Mouse (Mus musculus): ENCODE data around the gene Kcnk7.

The Kcnk7 gene

DNA sequence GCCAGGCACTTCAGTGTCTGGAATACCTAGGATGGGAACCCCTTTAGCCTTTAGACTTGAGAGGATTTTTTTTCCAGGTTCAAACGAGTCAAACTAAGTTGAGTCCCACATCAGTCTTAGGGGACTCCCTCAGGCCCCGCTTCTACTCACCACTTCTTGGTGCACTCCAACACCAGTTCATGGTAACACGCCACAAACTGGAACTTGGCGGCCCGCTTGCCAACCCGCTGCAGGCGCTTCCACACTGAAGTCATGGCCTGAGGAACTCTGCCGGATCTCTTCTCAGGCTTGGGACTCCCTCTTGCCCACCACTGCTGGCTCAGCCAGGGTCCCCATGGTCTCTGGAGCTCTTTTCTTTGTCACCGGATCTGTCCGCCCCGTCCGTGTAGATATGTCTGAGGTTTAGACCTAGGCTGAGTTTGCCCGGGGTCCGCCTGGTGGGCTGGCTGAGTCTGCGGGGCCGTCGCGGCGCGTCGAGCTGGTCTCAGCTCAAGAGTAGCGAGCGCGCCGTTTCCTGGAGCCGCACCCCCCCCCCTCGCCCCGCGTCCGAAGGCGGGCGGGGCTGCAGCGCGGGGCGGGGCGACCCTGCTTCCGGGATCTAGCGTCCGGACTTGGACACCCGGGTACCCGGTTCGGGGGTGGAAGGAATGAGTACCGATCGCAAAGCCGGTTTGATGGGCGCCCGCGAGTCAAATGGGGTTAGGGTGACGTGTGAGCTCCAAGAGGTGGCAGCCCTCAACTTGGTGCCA is 21.8 kb downstream of the Kcnk7 start, which contains the start of gene Ehbp1l1:
Gene Ehbp1l1 (minus strand): TSS at position 551 of the 749 bp plus-strand sequence.
- DNase-seq = peak; percentile 86 to 88

DNA sequence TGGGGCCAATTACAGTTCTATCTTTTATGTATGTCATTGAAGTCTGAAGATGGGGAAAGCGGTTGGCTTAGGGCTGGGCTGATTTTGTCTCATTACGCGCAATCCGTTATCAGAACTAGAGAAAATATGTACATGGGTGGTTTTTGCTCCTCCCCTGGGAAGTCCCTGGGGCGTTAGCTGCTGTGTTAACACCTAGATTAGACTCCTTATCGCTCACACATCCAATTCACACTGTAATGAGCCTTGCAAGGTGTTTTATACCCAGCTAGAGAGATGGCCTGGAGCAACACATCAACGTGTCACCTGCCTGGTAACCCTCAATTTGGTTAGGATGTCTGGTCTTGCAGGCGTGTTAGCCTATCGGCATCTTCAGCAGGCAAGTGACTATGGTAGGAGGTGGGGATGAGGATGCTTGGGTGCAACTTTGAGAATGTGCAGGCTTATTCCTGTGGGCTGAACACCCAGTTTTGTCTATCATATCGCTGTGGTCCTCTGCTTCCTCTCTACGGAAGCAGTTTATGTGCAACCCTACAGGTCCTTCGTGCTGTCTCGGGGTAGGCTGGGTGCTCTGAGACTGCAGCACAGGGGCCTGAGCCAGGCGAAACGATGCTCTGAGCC is 22.9 kb downstream of the Kcnk7 start:
- no peak for DNase-seq

DNA sequence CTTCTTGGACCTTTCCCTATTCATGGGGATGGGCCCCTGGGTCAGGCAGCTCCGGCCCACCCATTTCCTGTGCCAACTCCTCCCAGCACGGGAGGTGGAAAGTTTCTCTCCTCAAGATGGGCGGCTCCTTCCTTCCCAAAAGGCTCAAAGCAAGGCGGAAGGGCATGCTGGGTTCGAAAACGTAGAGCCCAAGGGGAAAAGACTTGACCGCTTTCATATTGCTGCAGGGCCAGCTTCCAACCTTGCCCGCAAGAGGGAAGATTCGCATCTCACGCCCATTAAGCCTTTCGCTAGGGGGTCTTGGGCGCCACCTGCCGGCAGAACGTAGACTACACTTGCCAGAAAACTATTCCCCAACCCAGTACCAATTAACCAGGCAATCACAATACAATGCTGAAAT is 23.5 kb downstream of the Kcnk7 start:
- DNase-seq = peak; percentile 87 to 93

DNA sequence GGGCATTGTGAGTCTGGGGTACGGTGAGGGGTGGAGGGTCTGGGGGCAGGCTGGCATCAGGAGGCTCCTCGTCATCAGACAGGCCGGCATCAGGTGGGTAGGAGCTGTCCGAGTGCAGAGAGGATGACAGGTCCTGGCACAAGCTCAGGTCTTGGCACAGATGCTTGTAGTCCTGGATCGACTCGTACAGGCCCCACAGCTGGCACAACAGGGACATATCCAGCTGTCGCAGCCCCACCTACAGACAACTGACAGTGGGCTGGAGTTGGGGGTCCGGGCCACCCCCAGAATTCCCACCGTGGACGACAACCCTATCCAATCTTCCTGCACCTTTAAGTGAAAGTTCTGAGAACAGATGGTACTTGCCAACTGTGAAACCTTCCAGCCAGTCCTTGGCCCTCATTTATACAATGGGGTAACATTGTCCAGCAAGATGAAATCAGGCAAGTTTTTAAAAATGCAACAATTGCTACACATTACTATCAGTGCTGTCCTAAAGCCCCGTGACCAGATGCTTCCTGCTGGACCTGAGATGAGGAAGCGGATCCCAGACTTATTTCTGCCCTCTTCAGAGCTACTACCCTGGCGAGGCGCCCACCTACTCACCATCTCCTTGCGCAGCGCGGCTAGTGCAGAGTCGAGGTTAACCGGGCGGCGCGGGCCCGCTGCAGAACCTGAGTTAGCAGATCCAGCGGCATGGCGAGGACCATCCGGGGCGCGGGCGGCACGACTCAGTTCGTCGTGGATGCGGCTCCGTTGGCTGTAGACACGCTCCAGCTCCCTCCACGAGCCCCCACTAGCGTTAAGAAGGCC is 24.7 kb downstream of the Kcnk7 start:
- DNase-seq = peak; percentile 67 to 77

DNA sequence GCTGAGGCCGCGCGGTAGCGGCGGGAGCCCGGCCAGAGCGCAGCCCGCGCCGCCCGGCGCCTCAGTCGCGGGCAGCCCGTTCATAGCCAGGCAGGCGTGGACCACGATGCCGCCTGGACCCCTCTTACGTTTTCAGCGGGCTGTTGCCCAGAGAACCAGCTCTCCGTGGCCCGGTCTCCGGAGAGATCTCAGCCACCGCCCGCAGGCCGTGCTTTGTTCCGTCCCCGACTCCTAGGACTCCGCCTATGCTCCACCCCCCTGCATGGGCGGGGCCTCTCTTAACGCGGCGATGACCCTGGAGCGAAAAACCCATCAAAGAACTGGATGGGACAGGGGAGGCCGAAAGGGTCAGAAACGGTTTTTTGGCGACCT is 25.3 kb downstream of the Kcnk7 start, which contains the start of gene Fam89b:
Gene Fam89b (minus strand): TSS at position 210 of the 372 bp plus-strand sequence.
- DNase-seq = peak; percentile 95

DNA sequence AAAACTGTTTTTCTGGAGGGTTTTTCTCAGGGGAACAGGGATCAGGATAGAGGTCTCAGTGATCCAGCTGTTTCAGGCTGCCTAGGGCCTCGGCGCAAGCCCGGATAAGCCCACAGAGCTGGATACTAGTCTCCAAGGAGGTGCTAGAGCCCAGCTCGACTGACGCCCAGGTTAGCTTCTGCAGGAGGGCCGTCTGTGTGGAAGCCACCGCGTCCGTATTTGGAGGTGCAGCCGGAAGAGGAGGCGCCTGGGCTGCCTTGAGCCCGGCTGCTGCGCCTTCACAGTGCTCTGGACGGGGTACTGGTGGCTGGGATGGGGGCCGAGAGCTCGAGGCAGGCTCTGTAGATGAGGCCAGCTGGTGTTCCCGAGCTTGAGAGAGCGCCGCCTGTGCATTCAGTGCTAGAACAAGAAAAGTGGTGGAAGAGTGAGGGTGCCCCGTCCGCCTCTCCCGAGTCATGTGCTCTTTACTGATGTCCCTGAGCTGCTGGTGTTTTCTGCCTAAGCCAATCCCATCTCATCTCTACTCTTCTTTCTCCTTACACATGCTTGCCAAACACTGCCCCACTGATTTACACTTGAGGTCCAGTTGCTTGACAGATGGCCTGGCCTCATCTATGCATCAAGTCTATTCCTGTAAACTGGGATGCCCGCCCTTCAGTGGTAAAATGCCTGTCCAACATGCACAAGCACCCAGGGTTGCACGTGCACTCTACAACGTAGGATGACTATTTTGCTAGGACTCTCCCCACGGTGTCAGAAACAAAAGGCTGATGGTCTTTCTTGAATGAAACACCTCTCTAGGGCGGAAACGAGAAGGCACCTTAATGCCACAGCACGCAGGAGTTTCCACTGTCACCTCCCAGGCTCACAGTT is 26.4 kb downstream of the Kcnk7 start:
- peak; percentile 40 to 44 for DNase-seq

DNA sequence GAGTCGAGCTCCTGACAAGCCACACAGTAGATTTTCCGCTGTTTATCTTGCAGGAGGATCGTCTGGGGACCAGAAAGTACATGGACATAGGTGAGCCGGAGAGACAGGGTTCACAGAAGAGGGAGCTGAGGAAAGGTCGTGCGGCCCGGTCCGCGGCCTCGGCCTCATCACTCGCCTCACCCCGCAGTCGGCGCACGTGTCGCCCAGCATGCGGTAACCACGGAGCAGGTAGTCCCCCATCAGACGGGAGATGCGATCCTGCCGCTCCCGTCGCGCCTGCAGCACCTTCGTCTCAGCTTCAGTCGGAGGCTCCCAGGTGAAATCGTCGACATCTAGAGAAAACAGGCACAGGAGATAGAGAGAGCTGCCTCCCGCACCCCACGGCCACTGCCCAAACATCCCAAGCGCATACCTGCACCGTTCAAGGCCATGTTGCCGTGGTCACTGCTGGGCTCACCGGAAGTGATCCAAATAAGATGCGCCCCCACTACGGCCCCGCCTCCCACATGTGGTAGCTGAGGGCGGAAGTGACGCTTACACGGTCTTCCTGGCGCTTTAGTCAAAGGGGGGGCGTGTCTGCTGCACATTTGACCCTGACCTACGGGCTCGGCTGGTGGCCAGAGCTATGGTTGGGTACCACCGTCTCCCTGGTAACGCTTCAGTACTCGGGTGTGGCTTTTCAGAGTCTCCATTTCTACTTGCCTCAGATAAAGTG is 27.3 kb downstream of the Kcnk7 start:
- DNase-seq = peak; percentile 96 to 97

DNA sequence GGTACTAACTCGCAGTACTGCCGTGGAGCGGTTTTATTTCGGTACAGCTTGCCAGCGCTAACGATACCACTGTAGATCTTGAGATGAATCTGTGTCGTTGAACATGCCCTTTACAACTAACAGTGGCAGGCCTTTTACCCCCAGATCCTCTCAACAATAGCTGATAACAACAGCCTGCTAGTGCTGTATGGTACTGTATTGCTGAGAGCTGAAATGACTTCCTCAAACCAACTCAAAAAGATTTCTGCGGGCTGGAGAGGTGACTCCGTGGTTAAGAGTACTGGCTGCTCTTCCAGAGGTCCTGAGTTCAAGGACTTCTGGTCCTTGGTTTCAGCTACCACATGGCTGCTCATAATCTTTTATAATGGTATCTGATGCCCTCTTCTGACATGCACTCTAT is 30.2 kb downstream of the Kcnk7 start:
- DNase-seq = no peak

DNA sequence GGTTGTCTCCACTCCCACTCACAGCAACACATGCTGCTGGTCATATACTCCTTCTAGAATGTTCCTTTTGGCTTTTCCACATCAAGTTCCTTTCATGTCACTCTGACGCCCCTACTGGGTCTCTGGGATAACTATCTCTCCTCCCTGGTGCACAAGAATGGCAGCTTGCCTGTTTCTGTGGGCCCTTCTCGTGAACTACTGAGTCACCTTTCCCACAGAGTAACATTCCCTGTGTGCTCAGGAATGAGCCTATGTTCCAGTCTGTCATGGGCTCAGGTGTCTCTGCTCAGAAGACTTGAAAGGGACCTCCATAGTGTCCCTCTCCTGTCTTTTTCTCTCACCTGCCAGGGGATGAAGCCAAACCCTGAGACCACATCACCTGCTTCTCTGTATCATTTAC is 35.3 kb downstream of the Kcnk7 start:
- no peak for DNase-seq

DNA sequence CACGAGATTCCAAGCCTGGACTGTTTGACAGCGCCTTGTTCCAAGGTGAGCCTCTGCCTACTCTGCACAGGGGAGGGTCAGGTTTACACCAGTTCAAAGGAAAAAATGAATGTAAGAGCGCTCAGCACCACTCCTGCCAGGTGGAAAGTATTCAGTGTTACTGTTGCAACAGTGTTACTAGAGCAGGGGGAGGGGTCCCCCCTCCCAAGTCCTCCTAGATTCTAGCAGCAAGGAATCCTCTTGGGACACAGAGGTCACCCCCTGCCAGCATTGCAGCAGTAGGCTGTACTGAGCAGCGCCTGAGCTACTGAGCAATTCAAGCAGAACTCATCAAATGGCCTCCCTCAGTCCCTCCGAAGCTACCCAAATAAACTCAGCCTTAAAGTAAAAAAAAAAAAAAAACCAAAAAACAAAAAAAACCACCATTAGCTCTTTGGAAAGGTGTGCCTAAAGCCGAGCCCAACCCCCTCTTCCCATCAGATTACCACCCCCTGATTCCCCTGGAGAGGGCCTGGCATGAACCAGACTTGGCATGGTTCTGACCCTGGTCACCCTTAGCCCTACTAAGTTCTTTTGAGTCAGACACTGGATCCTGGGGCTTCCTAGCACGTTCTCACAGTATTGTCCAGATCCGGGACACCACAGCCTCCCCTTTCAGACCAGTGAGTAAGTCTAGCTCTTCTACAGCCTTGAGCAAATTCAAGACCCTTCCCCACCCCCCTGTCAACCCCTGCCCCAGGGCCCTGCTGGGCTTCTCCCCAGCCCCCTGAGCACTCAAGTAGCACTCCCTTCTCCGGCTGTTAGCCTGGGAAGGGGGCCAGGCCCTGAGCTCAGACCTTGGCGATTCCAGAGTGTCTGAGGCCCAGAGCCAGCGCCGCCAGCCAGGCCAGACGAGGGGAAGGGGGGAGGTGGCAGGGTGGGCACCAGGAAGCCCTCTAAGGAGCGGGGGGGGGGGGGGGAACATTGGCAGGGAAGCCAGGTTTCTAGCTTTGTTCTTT is 36.5 kb downstream of the Kcnk7 start, which contains the start of gene Ltbp3:
Gene Ltbp3 (plus strand): TSS at position 585 of the 998 bp plus-strand sequence.
- DNase-seq = peak; percentile 29 to 76

DNA sequence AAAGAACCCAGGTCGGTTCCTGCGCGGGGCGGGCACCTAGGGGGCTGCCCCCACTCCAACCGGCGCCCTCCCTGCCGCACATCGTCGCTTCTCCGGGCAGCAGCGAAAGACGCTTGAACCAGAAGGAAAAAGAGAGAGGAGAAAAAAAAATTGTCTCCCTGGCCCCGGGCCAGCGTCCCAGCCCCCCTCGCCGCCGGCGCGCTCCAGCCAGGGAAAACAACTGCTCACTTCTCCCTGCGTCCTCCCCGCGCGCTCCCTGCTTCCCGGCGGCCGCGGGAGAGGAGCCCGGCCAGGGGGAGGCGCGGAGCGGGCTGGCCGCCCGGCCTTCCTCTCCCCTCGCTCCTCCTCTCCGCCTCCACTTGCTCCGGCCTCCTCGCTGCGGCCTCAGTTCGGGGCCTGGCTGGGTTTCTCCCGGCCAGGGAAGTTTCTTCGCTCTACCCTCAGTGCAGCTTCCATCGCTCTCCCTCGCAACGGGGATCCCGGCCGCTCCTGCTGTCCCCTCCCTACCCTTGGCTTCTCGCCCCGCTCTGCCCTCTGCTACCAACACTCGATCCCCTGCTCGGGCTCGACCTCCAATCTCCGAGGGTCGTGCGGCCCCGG is 37.6 kb downstream of the Kcnk7 start:
- peak; percentile 69 to 88 for DNase-seq

DNA sequence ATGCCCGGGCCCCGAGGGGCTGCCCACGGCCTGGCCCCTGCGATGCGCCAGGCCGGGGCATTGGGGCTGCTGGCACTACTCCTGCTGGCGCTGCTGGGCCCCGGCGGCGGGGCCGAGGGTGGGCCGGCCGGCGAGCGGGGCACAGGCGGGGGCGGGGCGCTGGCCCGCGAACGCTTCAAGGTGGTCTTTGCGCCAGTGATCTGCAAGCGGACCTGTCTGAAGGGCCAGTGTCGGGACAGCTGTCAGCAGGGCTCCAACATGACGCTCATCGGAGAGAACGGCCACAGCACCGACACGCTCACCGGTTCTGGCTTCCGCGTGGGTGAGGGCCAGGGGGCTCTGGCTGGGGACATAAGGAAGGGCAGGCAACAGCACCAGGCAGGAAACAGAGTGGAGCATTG is 38.1 kb downstream of the Kcnk7 start:
- no peak for DNase-seq

DNA sequence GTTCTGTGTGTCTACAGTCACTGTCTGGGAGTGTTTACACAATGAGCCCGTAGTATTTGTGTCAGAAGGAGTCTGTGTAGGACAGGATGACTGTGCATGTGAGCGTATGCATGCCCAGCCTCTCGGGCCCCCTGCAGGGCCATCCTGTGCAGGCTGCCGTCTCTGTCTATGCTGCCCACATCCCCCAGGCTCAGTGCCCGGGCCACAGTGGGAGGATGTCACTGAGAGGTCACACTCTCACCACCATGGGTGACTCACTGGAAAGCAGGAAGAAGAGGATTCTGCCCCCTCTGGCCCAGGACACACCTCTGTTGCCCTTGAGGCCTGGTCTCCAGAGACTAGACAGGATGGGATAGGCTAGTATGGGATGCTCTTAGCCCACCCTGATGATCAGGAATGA is 39.4 kb downstream of the Kcnk7 start:
- peak in 1 of 2 experiments; percentile 67 for DNase-seq

DNA sequence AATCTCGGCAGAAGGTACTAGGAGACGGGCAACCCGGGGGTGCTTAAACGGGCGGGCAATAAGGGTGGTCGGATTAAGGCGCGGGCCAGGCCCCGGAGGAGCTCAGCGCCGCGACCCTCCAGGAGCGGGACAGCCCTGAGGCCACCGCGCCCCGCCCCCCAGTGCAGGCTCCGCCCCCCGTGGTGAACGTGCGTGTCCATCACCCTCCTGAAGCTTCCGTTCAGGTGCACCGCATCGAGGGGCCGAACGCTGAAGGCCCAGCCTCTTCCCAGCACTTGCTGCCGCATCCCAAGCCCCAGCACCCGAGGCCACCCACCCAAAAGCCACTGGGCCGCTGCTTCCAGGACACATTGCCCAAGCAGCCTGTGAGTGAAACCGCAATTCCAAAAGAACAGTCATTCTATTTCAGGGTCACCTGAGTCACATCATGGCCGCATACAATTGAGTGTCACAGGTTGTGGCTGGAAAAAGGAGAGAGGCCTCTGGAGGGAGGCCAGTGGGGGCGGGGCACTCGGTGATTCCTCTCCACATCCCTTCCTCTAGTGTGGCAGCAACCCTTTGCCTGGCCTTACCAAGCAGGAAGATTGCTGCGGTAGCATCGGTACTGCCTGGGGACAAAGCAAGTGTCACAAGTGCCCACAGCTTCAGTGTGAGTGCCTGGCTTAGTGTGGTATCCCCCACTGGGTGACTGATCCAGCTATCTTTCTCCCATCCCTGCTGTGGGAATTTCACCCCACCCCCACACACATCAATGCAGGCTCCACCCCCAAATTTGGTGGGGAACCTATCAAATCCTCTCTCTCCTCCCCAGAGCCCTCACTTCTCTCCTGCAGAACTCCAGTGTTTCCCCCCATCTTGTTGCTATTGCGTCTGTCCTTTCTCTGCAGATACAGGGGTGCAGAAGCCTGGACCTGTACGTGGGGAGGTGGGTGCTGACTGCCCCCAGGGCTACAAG is 41.9 kb downstream of the Kcnk7 start:
- no peak for DNase-seq

DNA sequence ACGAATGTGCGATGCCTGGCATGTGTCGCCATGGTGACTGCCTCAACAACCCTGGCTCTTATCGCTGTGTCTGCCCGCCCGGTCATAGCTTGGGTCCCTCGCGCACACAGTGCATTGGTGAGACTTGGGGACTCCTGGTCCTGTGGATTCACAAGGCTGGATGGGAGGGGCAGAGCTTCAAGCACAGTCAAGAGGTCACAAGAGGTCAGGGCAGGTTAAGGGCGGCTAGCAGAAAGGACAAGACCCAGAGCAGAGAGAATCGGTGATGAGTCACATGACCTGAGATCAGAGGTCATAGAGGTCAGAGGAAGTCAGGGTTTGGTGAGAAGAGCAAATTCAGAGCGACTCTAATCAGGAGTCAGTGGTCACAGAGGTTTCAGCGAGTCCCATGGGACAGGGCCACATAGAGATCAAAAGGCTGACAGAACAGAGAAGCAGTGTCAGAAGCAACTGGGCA is 42.8 kb downstream of the Kcnk7 start:
- DNase-seq = no peak

DNA sequence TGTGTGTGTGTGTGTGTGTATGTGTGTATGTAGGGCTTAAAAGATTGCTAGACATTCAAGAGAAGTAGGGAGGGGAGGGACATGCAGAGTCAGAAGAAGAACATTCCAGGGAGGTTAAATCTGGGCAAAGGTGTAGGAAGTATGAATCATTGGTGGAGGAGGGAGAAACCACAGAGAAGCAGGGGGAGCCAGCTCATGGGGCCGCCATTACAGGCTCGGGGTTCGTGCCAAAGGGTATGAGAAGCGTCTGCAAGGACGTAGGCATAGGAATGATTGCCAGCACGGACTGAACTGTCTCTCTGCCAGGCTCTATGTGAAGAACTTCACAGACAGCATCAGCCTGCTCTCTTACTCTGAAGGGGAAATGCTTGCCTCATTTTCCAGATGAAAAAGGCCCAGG is 45.3 kb downstream of the Kcnk7 start:
- DNase-seq = no peak

DNA sequence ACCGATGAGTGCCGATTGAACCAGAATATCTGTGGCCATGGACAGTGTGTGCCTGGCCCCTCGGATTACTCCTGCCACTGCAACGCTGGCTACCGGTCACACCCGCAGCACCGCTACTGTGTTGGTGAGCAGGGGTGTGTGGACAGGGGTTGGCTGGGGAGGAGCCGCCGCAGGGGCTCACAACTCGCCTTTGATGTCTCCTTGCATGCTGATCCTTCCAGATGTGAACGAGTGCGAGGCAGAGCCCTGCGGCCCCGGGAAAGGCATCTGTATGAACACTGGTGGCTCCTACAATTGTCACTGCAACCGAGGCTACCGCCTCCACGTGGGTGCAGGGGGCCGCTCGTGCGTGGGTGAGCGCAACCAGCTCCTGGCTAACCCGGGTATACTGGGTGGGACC is 46.8 kb downstream of the Kcnk7 start:
- DNase-seq = no peak

DNA sequence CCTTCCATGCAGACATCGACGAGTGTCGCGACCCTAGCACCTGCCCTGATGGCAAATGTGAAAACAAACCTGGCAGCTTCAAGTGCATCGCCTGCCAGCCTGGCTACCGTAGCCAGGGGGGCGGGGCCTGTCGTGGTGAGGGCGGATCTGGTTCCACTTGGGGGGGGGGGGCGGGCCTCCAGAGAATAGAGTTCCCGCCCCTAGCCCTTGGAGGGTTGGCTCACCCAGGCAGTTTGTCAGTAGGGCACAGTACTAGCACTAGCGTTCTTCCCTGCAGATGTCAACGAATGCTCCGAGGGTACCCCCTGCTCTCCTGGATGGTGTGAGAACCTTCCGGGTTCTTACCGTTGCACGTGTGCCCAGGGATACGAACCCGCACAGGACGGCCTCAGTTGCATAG is 47.6 kb downstream of the Kcnk7 start:
- peak; percentile 75 to 85 for DNase-seq

All from kidney, postnatal 25 days (tissue).